Mouse (Mus musculus) cerebellum, adult (tissue): ENCODE measurements around the gene Spint1.
A peak's percentile ranks its signal among the peaks of the same experiment; 100 is the strongest.

Experiments used
- ATAC-seq: cut with Nextera tagmentation; 2 replicates; pipeline ENCODE4 v1.9.2; 2017; ENCODE audit warnings: mild to moderate bottlenecking, moderate library complexity, mixed read lengths; ENCODE audit not compliant: insufficient number of reproducible peaks, low FRiP score, low TSS enrichment

Gene Spint1

DNA sequence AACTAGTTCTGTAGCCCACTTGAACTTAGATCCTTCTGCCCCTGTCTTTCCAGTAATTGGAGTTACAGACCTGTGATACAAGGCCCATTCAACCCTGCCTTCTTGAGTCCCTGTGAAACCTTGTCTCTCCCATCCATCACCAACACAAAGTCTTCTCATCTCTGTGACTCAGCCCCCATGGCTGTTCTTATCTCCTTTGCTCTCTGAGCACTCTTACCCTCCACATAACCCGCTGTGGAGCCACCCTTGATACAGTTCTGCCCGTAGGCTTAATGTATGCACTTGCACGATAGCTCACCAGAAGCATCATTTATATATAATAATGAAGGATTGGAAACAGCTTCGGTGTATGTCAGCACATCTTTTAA is 3.6 kb downstream of the Spint1 start:
- no peak for ATAC-seq

DNA sequence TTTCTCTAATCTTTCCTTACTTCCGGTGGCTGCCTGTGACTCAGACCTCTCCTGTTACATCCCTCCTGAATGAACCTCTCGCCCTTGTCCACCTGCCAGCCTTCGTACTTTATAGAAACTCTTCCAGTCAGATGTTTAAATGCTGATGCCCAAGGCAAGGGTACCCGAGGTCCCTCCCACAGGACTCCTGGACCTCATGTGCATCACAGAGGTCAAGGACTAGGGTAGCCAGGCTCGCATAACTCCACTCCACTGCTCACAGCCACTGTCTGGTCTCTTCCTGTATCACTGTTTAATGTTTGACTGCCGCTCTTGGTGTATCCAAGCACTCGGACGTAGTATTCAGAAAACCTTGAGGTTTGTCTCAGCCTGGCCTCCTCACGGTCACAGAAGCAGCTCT is 5.4 kb downstream of the Spint1 start:
- no peak for ATAC-seq

DNA sequence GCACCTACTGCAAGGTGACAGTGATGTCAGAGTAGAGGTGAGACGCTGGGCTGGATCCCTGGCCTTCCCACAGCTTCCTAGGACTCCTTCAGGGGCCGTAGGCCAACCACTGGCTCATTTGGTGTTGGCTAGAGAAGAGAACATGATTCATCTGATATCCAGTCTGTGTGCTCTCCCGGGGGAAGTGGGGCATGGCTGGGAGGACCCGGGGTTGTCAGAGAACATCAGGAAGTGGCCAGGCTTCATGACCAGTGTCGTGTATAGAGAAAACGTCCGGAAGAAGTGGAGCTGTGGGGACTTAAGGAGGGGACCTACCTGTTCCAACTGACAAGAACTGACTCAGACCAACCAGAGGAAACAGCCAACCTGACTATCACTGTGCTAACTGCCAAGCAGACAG is 8.1 kb downstream of the Spint1 start:
- no peak for ATAC-seq

DNA sequence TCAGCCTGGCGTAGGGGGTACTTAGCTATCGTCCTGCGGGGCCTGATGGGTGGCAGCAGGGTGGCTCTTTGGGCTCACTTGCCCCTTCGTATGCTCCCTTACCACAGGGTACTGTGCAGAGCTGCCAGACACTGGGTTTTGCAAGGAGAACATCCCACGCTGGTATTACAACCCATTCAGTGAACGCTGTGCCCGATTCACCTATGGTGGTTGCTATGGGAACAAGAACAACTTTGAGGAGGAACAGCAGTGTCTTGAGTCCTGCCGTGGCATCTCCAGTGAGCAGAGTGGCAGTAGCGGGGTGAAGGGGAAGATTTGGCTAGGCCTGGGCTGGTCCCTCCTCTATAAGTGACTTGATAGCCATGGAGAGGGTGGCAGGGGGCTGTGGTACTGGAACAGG is 10.7 kb downstream of the Spint1 start:
- ATAC-seq, result no peak

DNA sequence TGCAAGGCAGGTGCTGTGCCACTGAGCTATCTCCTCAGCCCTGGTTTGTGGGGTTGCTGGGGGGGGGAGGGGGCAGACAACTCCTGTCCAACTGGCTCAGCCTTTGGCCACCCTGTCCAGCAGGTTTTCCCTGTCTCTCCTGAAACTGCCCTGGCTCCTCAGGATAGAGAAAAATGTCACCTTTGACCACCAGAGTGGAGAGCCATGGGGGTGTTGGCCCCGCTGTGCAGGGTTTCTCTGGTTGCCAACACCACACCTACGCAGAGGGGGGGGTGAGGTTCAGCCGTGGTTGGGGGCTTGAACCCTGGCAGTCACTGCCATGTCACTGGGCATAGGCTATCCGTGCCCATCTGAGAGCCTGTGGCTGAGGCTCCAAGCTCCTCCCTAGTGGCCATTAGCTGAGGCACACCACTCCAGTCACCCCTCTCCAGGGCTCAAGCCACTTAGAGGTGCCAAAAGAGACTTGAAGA is 12.5 kb downstream of the Spint1 start:
- ATAC-seq, result no peak

DNA sequence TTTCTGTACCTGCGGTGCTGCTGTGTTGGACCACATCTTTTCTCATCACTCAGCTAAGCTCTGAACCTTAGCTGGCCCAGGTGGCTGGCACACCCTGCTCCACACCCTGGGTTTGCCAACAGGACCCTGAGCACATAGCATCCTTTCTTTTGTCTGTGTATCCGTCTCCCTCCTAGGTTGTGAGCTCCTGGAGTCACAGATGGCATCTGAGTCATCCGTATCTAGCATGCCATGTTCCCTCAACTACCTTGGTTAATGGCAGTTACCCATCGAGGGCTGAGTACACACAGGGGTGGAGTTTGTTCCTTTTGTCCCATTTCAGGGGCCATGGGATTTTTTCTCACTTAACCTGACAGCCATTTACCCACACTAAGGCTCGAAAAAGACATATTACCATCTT is 13.2 kb downstream of the Spint1 start:
- ATAC-seq, result 0 out of 2 replicates have a peak, but pooled peaks have one; percentile 7

DNA sequence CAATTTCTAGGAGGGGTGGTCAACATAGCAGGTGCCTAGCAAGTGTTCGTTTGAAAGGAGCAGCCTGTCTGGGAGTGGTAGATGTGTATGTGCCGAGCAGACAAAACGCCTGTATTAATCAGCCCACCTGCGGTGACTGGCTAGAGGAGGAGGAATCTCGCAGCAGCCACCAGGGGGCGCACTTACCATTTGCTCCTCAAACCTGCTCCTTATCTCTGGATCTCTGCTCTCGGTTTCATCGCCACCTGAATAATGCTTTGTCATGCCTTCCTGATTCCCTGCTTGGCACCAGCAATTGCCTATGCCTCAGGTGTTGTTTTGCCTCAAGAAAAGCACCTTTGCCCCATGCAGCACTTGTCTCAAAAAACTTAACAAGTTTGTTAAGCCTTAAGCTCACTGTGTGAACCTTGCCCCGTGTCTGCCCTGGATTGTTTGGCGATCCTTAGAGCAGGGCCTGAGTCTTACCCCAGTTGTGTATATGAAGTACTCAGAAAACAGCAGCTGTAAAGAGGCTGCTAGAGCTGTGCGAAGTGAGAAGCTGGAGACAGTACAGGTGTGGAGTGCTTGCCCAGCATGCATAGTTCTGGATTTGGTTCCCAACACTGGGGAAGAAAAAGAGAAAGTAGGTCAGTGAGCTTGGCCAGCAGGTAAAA is 13.8 kb downstream of the Spint1 start:
- peak; percentile 81 for ATAC-seq

DNA sequence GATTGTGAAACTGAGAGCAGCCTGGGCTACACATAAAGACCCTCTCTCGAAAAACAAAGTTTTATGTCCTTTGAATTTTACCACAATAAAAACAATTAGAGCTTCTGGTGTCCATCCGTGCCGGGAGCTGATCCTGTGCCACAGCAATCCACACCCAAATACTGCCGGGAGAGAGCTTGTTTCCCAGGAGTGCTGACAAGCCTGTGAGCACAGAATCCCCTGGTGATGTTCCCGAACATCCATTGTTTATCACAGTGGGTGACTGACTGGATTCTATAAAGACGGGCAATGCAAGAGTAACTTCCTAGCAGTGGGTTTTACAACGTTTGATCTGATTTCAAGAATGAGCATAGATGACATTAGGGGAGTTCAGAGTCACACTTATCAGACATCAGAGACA is 17.8 kb downstream of the Spint1 start:
- no peak for ATAC-seq

DNA sequence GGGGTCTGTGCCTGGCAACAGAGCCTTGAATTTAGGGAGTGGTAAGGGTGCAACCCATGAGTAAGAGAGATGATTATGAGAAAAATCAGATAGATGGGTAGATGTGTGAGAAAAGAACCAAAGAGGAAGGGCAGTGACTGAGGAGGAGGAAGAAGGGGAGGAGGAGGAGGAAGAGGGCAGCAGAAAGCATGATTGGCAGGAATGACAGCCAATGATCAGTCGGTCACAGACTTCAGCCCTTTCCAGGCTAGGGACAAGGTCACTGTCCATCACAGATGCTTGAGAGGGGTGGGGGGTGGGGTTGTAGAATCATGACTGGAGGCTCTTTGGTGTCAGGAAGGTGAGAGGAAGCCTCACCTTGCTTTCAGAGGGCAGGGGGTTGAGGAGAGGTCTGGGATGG is 23.4 kb downstream of the Spint1 start:
- ATAC-seq, result no peak

DNA sequence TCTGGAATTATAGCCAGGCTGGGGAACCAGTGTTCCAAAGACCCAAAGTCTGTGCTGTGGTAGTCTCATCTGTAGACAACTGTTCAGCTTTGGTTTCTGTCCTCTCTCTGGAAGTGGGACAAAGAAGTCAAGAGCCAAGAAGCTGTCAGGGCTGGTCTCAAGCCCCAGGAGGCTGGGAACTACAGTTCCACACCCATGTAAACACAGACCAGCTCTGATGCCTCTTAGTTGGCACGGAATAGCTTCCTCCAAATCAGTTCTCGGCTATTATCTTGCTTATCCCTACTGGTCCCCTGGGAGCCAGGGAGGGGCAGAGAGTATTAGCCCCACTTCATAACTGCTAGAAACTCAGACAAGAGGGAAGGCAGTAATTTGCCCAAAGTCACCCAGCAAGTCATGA is 24.2 kb downstream of the Spint1 start:
- no peak for ATAC-seq

DNA sequence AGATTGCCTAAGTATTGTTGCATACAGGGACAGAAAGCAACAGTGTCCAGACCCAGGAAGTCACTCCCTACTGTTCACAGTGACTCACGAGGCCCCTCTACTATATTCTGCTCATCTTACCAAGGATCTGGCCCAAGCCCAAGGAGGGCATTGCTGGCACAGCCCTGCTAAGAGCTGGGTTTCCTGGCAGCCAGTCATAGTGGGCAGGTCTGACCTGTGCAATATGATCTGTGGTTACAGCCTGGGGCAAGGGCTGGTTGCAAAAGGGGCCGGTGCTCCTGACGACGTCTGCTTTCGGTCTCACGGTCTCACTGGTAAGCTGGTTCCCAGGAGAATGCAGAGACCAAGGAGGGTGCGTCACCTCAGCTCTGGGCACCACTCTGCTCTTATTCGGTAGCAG is 25.8 kb downstream of the Spint1 start:
- no peak for ATAC-seq

DNA sequence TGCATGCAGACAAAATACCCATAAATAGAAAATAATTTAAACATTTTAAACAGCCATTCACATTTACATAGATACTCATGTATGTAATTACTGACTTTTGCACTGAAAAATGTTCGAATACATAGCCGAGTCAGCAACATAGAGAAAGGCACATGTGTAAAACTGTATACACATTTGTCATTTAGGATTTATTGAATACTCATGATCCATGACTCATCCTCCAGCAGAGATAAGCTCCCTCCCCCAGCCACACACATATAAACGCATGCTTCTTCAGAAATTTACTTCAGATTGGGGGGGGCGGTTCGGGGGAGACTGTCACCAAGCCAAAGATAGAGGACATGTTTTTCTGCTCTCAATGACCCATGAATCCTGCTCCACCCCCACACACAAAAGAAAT is 26.7 kb downstream of the Spint1 start:
- no peak for ATAC-seq

DNA sequence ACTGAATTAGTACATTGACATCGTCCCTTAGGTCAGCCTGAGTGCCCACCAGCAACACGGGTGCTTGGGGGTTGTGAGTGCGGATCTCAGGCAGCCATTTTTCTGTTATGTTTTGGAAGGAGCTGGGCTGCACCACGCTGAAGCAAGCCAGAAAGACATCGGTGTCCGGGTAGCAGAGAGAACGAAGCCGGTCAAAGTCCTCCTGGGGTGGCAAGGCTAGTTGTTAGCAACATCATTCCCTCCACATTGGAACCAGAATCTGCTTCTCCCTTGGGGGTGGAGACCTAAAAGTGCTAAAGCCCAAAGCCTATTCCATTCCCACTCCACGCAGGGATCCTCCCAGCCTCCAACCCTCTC is 33.1 kb downstream of the Spint1 start:
- ATAC-seq, result peak; percentile 21; the same call in 1 of the 2 replicates

DNA sequence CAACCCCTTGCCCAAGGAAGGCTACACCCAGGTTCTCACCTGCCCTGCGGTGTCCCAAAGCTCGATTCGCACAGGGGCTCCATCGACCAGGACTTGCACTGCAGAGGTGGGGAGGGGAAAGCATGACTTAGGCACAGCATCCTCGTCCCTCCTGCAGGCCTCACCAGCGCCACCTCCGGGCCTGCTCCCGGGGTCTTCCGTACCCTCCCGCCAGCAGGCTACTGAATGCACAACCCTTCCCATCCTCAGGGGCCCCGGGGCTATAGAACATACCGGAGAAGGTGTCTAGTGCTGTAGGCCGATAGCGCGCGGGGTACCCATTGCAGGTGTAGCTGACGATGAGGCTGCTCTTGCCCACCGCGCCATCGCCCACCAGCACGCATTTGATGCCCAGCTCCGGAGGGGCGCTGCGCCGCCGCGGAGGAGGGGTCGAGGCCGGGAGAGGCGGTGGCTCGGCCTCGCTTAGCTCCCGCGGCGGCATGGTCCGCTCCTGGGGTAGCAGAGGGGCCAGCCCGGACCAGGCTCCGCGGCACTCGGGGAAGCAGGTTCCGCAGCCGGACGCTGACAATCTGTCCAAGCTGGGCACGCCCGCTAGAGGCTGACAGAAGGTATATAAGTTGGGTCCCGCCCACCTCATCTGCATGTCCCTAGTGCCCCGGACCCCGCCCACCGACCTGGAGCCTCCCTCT is 33.6 kb downstream of the Spint1 start, which contains the start of gene Rhov:
Rhov (minus strand) TSS at position 630 of the 689 bp plus-strand sequence.
- ATAC-seq, result peak; percentile 93

DNA sequence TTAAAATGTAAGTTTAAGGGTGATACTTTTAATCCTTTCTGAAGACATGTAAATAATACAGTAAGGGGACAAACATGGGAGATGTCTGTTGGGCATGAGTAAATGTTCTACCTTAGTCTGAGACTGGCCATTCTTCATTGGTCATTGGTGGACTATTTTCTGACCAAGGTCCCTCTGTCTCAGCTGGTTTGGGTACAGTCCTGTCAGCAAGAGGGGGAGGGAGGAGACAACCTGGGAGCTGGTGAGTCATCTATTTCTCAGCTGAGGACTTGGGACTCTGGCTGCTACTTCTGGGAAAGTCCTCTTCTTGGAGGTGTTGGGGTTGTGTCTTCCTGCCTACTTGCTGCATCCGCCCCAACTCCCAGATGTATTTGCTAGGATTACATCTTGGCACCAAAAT is 37.0 kb downstream of the Spint1 start:
- ATAC-seq, result no peak

DNA sequence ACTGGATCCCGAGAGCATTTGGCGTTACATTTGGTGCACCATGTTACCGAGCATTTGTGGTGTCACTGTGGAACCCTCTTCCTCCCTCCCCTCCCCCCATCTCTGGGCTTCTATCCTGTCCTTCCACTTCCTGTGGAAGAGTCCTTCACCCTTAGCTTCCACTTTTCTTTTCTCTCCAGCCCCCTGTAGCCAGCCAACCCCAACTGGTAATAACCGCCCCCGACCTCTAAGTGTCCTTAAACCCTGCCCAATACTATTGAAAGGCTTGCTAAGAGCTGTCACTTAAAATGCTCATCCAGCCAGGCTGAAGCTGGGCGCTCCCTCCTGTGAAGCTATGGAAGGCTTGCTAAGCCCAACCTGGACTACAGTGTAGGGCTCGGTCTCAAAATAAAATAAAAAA is 39.8 kb downstream of the Spint1 start:
- no peak for ATAC-seq

DNA sequence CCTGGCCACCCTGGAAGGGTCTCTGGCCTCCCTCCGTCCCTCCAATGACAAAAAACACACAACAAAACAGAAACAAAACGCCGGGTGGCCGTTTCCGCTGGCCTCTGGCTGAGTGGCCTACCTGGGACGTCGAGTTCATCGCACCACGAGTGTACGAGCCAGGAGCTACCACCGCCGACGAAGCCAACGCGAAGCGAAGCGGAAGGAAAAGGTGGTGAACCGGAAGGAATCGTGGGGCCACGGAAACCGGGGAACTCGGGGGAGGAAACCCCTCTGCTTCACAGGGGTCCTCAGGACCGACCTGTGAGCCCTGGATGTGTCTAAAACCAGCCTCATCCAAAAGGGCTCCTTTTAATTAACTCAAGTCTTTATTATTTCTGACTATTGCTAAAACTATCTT is 40.6 kb downstream of the Spint1 start:
- ATAC-seq, result no peak

DNA sequence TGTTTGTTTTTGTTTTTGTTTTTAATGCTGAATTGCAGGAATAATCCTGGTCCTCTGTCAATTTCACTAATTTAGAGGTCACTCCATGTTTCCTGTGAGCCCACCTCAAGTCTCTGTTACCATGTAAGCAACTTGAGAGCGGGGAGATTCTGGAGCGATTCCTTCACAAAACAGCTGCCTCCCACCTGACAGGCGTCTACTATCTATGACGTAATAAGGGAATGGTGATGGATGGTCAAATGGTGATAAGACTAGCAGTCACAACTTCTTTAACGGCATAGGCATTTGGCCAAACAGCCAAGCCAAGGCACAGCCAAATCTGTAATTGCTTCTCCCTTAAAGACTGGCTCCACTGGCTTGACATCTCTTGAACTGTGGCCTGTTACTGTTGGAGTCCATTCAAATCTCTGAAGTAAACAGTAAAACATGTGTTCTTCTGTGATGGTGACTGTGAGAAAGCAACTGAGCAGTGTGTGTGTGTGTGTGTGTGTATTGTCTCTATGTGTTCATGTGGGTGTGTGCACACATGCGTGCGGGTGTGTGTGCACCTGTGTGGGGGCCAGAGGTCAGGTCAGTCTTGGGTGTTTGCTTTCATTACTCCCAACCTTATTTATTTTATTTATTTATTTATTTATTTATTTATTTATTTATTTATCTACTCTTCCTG is 44.9 kb downstream of the Spint1 start:
- no peak for ATAC-seq

DNA sequence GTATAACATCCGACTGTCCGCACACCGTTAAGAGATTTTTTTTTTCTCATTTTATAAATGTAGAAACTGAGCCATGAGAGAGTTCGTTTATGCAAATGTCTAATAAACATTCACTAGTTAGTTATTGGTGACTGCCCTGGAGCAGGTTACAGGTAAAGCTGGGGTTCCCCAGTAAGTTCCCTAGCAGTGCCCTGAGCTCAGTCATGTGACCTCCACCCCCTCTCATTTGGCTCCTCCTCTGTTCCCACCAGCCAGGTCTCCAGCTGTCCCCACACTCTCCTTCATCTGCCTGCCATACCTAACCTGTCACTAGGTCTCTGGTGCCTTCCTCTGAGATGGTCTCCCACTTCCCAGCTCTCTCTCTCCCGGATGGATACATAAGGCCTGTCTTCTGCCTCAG is 50.2 kb downstream of the Spint1 start:
- ATAC-seq, result no peak

DNA sequence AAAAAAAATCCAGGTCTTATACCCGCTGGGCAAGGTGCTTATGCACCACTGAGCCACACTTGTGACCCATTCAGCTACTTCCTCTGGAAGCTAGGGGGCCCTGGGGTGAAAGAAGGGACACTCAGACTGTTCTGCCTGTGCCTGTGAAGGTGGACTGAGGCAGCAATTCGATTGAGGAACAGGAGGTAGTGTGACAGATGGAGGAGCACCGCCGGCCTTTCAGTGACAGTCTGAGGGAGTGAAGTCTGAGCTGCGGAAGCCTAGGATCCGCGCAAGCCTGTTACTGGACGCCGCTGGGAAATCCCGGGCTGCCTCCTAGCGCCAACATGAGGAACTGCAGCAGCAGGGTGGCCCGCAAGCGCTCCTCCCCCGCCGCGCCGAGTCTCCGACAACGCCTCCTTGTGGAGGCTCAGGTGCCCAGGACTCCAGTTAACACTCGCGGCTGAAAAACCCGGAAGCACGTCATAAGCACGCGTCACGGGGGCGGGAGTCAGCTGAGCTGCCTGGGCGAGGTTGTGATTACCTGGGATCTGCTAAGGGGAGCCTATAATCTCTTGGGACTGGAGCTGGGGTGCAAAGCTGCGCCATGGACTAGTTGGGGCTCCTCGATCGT is 51.2 kb downstream of the Spint1 start, which contains the start of gene Vps18:
Vps18 (plus strand) TSS at position 471 of the 613 bp plus-strand sequence.
- ATAC-seq, result peak; percentile 92

DNA sequence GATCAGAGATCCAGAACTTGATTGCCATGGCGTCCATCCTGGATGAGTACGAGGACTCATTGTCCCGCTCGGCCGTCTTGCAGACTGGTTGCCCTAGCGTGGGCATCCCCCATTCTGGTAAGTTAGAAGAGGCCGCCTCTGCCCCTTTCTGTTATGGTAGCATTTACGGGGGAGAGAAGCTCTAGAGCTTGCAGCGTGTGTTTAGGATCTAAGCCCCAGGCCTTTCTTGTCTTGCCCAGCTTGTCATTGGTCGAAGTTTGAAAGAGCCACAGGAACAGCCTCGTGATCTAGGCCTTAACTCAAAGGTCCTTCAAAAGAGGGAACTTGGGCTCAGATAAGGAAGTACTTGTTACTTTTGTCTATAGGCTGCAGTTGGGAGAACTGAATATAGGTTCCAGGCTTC is 51.9 kb downstream of the Spint1 start:
- no peak for ATAC-seq
